Mouse (Mus musculus) olfactory bulb, adult 2 months (tissue): ENCODE results near the gene Hbb-bh1.
"Not testable (repeated sequence)": the region's sequence is repeated elsewhere in the genome, so short reads cannot be mapped to it uniquely, and the experiment has no call there.

Experiments
- CTCF ChIP-seq: fragments of 200-500 bp; IDR thresholded peaks from 2 replicates; pipeline ENCODE4 v1.5.1; 2012; ENCODE audit warnings: low read depth, mild to moderate bottlenecking, low read length, moderate library complexity; ENCODE audit not compliant: insufficient read depth
- POLR2A ChIP-seq: fragments of 200-500 bp; IDR thresholded peaks from 2 replicates; pipeline ENCODE4 v1.6.1; 2012; ENCODE audit warnings: mild to moderate bottlenecking, low read depth, low read length, moderate library complexity; ENCODE audit not compliant: insufficient read depth

GRCm38 (mm10) chr7:103815085-103815484 is 27.9 kb downstream of the Hbb-bh1 start:
- TF ChIP-seq POLR2A, CTCF: not testable (repeated sequence)
